Mouse (Mus musculus): ENCODE data around the gene Igf1r. TPM values are rescaled to one million over a fixed set of nuclear protein-coding genes. Genes with fewer than 3 reads are reported as not detected.

Igf1r gene
- polyA plus RNA-seq, 1 experiment from 2014 or later, result 29.7 TPM

DNA sequence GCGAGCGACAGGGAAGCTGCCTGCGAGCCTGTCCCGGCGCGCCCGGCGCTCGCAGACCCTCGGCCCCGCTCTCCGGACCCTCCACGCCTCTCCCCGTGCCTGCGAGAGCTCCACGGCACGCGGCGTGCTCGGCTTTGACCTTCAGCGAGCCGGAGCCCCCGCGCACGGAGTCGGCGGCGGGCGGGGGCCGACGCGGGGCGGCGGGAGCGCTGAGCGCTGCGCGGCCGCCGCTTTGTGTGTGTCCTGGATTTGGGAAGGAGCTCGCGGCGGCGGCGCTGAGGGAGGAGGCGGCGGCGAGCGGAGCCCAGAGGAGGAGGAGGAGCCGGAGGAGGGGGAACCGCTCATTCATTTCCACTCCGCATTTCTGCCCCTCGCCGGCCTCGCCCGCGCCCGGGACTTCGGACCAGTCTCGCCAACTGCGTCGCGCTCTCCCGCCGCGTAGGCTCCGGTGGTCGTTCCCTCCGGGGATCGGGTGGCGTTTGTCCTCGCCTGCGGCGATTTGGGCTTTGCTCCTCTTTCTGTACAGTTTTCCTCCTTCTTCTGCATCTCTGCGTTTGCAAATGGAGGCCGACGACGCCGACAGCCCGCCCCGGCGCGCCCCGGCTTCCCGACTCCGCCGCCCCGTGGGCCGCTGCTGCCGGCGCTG lies 468 bp upstream of the Igf1r start:
- H3K27ac ChIP-seq (ENCODE audit: low read depth, low read length), result peak overlapping the region; percentile 100
- H3K36me3 ChIP-seq (ENCODE audit: control insufficient read depth, insufficient read depth, low read length), result no peaks in the 10 kb centered on the region
- H3K4me3 ChIP-seq (ENCODE audit: low read length), result peak overlapping the region; percentile 77
- H3K27me3 ChIP-seq (ENCODE audit: control insufficient read depth, insufficient read depth, low read length), result no peaks in the 10 kb centered on the region
- H3K9ac ChIP-seq (ENCODE audit: low read depth, low read length), result peak overlapping the region; percentile 97
- H3K4me2 ChIP-seq (replicated peaks; ENCODE audit: low read depth, low read length), result peak overlapping the region; percentile 85
- no peaks in the 10 kb centered on the region for H3K9me3 ChIP-seq (ENCODE audit: control insufficient read depth, low read length)
- H3K4me1 ChIP-seq (ENCODE audit: control insufficient read depth, insufficient read depth, low read length), result peaks cover 13% of the 10 kb centered on the region
- under 1% methylated on average over 62 of the region's 91 CpGs for WGBS
- ATAC-seq (ENCODE audit: low FRiP score, low TSS enrichment), result peak; percentile 50

GRCm38 (mm10) chr7:67953764-67954242 lies 1.2 kb downstream of the Igf1r start:
- Histone ChIP-seq H3K4me2 (replicated peaks; ENCODE audit: low read depth, low read length) (peak overlapping the region; percentile 85), H3K27me3 (ENCODE audit: control insufficient read depth, insufficient read depth, low read length) (no peaks in the 10 kb centered on the region), H3K4me1 (ENCODE audit: control insufficient read depth, insufficient read depth, low read length) (peaks cover 22% of the 10 kb centered on the region), H3K9me3 (ENCODE audit: control insufficient read depth, low read length) (no peaks in the 10 kb centered on the region), H3K9ac (ENCODE audit: low read depth, low read length) (peak overlapping the region; percentile 97), H3K36me3 (ENCODE audit: control insufficient read depth, insufficient read depth, low read length) (no peaks in the 10 kb centered on the region), H3K4me3 (ENCODE audit: low read length) (peak overlapping the region; percentile 77), H3K27ac (ENCODE audit: low read depth, low read length) (peak overlapping the region; percentile 18; the same call in 1 of the 2 replicates)
- no peak for ATAC-seq (ENCODE audit: low FRiP score, low TSS enrichment)
- WGBS, result under 1% methylated on average over 22 of the region's 23 CpGs

DNA sequence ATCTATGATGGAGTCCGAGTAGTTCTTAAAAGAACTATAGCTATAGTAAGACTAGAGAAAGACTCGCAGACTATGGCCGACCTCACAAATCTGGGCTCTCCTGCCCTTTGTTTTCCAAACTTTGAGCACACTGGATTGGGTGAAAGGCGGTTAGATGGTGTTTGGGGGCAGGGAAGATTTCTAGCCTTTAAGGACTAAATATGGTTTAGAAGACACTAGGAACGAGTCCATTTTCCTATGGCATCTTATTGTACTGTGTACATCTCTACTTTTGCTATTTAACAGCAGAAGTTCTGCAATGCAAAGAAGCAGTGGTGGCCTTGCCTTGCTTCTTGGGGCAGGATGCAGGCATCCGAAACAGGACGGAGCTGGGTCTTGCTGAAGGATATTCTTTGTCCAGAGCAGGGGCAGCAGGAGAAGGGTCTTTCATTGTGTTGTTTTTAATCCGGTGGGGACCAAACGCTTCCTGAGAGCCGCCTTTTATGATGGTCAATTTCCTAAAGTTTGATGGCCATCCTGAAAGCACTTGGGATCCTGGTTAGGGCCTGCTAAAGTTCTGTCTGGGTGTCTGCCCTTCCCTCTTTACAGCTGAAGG lies 2.1 kb downstream of the Igf1r start:
- no peaks in the 10 kb centered on the region for H3K36me3 ChIP-seq (ENCODE audit: control insufficient read depth, insufficient read depth, low read length)
- peak overlapping the region; percentile 97 for H3K9ac ChIP-seq (ENCODE audit: low read depth, low read length)
- H3K27ac ChIP-seq (ENCODE audit: low read depth, low read length), result peak overlapping the region; percentile 18; the same call in 1 of the 2 replicates
- H3K9me3 ChIP-seq (ENCODE audit: control insufficient read depth, low read length), result no peaks in the 10 kb centered on the region
- 4% methylated on average over 10 of the region's 10 CpGs for WGBS
- H3K4me1 ChIP-seq (ENCODE audit: control insufficient read depth, insufficient read depth, low read length), result peaks cover 30% of the 10 kb centered on the region
- H3K4me3 ChIP-seq (ENCODE audit: low read length), result peak overlapping the region; percentile 77
- H3K4me2 ChIP-seq (replicated peaks; ENCODE audit: low read depth, low read length), result peak overlapping the region; percentile 85
- H3K27me3 ChIP-seq (ENCODE audit: control insufficient read depth, insufficient read depth, low read length), result no peaks in the 10 kb centered on the region
- no peak for ATAC-seq (ENCODE audit: low FRiP score, low TSS enrichment)

- H3K27ac ChIP-seq (ENCODE audit: low read depth, low read length), result no peak overlapping the region
- ATAC-seq (ENCODE audit: low FRiP score, low TSS enrichment), result no peak
- peaks cover 36% of the 10 kb centered on the region for H3K4me1 ChIP-seq (ENCODE audit: control insufficient read depth, insufficient read depth, low read length)
- no peaks in the 10 kb centered on the region for H3K9me3 ChIP-seq (ENCODE audit: control insufficient read depth, low read length)
- H3K4me2 ChIP-seq (replicated peaks; ENCODE audit: low read depth, low read length), result peak overlapping the region; percentile 85
- no peaks in the 10 kb centered on the region for H3K36me3 ChIP-seq (ENCODE audit: control insufficient read depth, insufficient read depth, low read length)
- H3K9ac ChIP-seq (ENCODE audit: low read depth, low read length), result peak overlapping the region; percentile 97; the same call in 1 of the 2 replicates
- WGBS, result 16% methylated on average over 5 of the region's 5 CpGs
- peak overlapping the region; percentile 77 for H3K4me3 ChIP-seq (ENCODE audit: low read length)
- H3K27me3 ChIP-seq (ENCODE audit: control insufficient read depth, insufficient read depth, low read length), result no peaks in the 10 kb centered on the region
Measured at GRCm38 (mm10) chr7:67955276-67955675, 2.6 kb downstream of the Igf1r start.

DNA sequence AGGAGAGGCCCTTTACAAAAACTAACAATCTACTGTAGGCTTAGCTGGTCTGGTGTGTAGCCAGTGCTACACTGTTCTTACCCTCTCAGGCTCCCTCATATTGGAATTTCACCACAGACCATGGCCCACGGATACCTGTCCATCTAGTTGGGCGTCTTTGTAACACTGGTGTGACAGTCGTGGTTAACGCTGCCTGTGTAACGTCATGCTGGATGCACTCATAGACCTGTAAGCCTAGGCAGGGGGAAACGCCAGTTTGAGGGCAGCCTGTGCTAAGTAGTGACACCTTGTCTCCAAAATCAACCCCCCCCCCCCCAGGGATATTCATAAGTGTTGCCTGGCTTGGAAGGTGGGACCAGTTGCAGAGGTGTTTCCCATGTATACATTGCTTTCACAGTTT lies 4.7 kb downstream of the Igf1r start:
- WGBS, result 58% methylated on average over 6 of the region's 6 CpGs
- H3K27ac ChIP-seq (ENCODE audit: low read depth, low read length), result no peak overlapping the region
- no peaks in the 10 kb centered on the region for H3K27me3 ChIP-seq (ENCODE audit: control insufficient read depth, insufficient read depth, low read length)
- H3K9me3 ChIP-seq (ENCODE audit: control insufficient read depth, low read length), result no peaks in the 10 kb centered on the region
- H3K9ac ChIP-seq (ENCODE audit: low read depth, low read length), result no peak overlapping the region
- peaks cover 40% of the 10 kb centered on the region for H3K4me1 ChIP-seq (ENCODE audit: control insufficient read depth, insufficient read depth, low read length)
- ATAC-seq (ENCODE audit: low FRiP score, low TSS enrichment), result no peak
- H3K4me3 ChIP-seq (ENCODE audit: low read length), result no peak overlapping the region
- no peaks in the 10 kb centered on the region for H3K36me3 ChIP-seq (ENCODE audit: control insufficient read depth, insufficient read depth, low read length)
- no peak overlapping the region for H3K4me2 ChIP-seq (replicated peaks; ENCODE audit: low read depth, low read length)

DNA sequence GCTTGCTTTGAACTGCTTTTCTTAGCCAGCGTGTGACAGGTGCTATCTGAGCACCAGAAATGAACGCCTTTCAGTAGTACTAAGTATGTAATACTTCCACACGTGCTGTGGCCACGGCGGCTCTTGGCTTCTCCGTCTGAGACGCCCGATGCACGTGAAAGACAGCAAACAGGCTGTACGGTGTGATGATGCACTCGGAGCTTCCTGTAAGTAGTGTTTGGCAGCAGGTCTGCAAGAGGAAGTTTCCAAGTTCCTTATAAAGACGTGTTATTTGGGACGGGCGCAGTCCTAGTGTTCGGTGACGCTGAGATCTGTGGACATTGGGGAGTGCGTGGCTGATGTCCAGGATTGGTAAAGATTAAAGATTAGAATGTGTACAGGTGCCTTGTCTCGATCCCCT lies 5.4 kb downstream of the Igf1r start:
- H3K9ac ChIP-seq (ENCODE audit: low read depth, low read length), result no peak overlapping the region
- H3K27ac ChIP-seq (ENCODE audit: low read depth, low read length), result no peak overlapping the region
- WGBS, result 68% methylated on average over 18 of the region's 18 CpGs
- H3K4me1 ChIP-seq (ENCODE audit: control insufficient read depth, insufficient read depth, low read length), result peaks cover 40% of the 10 kb centered on the region
- no peak for ATAC-seq (ENCODE audit: low FRiP score, low TSS enrichment)
- no peaks in the 10 kb centered on the region for H3K27me3 ChIP-seq (ENCODE audit: control insufficient read depth, insufficient read depth, low read length)
- H3K4me3 ChIP-seq (ENCODE audit: low read length), result no peak overlapping the region
- no peaks in the 10 kb centered on the region for H3K36me3 ChIP-seq (ENCODE audit: control insufficient read depth, insufficient read depth, low read length)
- no peaks in the 10 kb centered on the region for H3K9me3 ChIP-seq (ENCODE audit: control insufficient read depth, low read length)
- H3K4me2 ChIP-seq (replicated peaks; ENCODE audit: low read depth, low read length), result no peak overlapping the region

- no peak overlapping the region for H3K4me2 ChIP-seq (replicated peaks; ENCODE audit: low read depth, low read length)
- H3K27me3 ChIP-seq (ENCODE audit: control insufficient read depth, insufficient read depth, low read length), result no peaks in the 10 kb centered on the region
- no peak overlapping the region for H3K9ac ChIP-seq (ENCODE audit: low read depth, low read length)
- ATAC-seq (ENCODE audit: low FRiP score, low TSS enrichment), result no peak
- WGBS, result 69% methylated on average over 9 of the region's 9 CpGs
- H3K27ac ChIP-seq (ENCODE audit: low read depth, low read length), result no peak overlapping the region
- H3K4me3 ChIP-seq (ENCODE audit: low read length), result no peak overlapping the region
- H3K9me3 ChIP-seq (ENCODE audit: control insufficient read depth, low read length), result no peaks in the 10 kb centered on the region
- no peaks in the 10 kb centered on the region for H3K36me3 ChIP-seq (ENCODE audit: control insufficient read depth, insufficient read depth, low read length)
- peaks cover 44% of the 10 kb centered on the region for H3K4me1 ChIP-seq (ENCODE audit: control insufficient read depth, insufficient read depth, low read length)
Measured at GRCm38 (mm10) chr7:67960701-67961100, 8.1 kb downstream of the Igf1r start.

DNA sequence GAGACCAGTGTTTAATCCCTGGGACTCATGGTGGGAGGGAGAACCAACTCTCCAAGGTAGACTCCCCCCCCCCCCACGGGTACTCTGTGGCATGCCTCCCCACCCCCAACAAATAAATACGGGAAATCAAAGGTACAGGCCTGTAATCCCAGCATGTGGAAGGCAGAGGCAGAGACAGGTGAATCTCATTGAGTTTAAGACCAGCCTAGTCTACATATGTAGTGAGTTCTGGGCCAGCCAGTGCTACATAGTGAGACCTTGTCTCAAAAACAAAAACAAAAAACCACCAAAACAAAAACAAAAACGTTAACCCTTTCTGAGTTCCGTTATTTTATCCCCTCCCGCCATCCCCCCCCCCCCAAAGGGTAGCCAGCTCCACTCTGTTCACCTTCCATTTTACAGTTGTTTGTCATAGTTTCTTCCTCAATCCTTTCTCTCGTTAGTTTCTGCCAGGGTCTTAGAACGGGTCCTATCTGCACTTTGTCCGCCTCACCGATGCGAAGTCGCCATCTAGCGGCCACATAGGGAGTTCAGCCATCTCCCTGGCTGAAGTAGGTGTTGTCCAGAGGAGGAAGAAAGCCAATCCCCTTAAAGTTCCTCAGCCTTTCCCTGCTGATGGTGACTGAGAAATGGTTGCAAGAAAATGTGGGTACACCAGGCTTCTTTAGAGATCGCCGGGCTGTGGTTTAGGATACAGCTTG lies 9.1 kb downstream of the Igf1r start:
- peak; percentile 42; the same call in 1 of the 2 replicates for ATAC-seq (ENCODE audit: low FRiP score, low TSS enrichment)

DNA sequence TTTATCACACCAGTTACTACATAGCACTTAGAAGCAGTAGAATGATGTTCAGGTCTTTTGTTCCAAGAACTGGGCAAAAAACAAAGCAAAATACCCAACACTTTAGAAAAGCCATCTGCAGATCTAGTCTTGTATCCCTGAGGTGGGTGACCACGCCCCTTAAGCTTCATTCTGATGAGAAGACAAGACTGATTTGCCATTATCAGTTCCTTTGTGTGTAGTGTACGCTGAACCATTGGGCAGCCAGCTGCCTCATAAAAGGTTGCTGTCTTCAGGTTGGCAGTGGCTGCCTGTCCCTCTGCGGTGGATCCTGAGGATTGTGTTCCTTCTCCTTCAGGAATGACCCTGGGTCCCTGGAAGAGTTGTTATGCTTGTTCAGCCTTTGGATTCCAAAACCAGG lies 11.1 kb downstream of the Igf1r start:
- no peaks in the 10 kb centered on the region for H3K36me3 ChIP-seq (ENCODE audit: control insufficient read depth, insufficient read depth, low read length)
- no peaks in the 10 kb centered on the region for H3K27me3 ChIP-seq (ENCODE audit: control insufficient read depth, insufficient read depth, low read length)
- ATAC-seq (ENCODE audit: low FRiP score, low TSS enrichment), result no peak
- H3K9me3 ChIP-seq (ENCODE audit: control insufficient read depth, low read length), result no peaks in the 10 kb centered on the region
- H3K4me2 ChIP-seq (replicated peaks; ENCODE audit: low read depth, low read length), result no peak overlapping the region
- H3K27ac ChIP-seq (ENCODE audit: low read depth, low read length), result no peak overlapping the region
- WGBS, result 88% methylated on average over 3 of the region's 3 CpGs
- no peak overlapping the region for H3K4me3 ChIP-seq (ENCODE audit: low read length)
- H3K4me1 ChIP-seq (ENCODE audit: control insufficient read depth, insufficient read depth, low read length), result peaks cover 47% of the 10 kb centered on the region
- H3K9ac ChIP-seq (ENCODE audit: low read depth, low read length), result no peak overlapping the region

More for the DNA sequence above, 9.1 kb downstream of the Igf1r start:
- no peaks in the 10 kb centered on the region for H3K36me3 ChIP-seq (ENCODE audit: control insufficient read depth, insufficient read depth, low read length)
- 13% methylated on average over 14 of the region's 14 CpGs for WGBS
- no peak overlapping the region for H3K9ac ChIP-seq (ENCODE audit: low read depth, low read length)
- H3K9me3 ChIP-seq (ENCODE audit: control insufficient read depth, low read length), result no peaks in the 10 kb centered on the region
- H3K4me1 ChIP-seq (ENCODE audit: control insufficient read depth, insufficient read depth, low read length), result peaks cover 47% of the 10 kb centered on the region
- H3K4me3 ChIP-seq (ENCODE audit: low read length), result no peak overlapping the region
- H3K27me3 ChIP-seq (ENCODE audit: control insufficient read depth, insufficient read depth, low read length), result no peaks in the 10 kb centered on the region
- H3K27ac ChIP-seq (ENCODE audit: low read depth, low read length), result no peak overlapping the region
- H3K4me2 ChIP-seq (replicated peaks; ENCODE audit: low read depth, low read length), result no peak overlapping the region

Data from kidney, embryonic 14.5 days (tissue).